Mouse (Mus musculus): ENCODE data around the gene Sbno1.
A peak's percentile ranks its signal among the peaks of the same experiment; 100 is the strongest.
"Not testable (repeated sequence)": the region's sequence is repeated elsewhere in the genome, so short reads cannot be mapped to it uniquely, and the experiment has no call there.

DNA sequence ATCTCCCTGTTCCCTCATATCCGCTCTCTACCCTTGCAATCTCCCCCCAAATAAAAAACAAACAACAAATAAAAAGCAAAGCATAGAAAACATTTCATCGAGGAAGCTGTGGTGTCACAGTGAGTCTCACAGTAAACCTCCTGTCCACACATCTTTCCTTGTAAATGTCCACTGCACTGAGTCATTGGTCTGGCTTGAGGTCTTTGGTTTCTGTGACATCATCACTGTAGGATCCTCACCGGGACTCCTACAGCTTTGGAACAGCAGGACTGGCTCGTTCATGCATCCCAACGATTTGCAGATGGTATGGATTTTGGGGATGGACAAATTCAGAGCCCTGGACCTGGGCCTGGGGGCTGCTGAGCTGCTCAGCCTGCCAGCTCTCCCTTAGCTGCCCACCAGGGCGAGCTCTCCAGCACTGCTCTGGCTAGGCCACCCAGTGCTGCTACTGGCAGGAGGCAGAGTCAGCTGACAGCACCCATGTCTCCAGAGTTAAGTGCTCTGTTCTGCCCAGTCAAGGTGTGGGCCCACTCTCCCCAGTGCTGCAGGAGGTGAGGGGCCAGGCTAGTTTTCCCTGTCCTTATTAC, 84.0 kb downstream of the Sbno1 start:
- peak; percentile 17; the same call in 1 of the 2 replicates for TF ChIP-seq CTCF (IDR thresholded peaks at IDR 0.05)
- not testable (repeated sequence) for TF ChIP-seq EP300 (IDR thresholded peaks at IDR 0.05; ENCODE audit: insufficient read depth, low read depth, low read length)
